Mouse (Mus musculus): ENCODE results near the gene Rilpl1.
"Not testable (repeated sequence)": the region's sequence is repeated elsewhere in the genome, so short reads cannot be mapped to it uniquely, and the experiment has no call there.

Gene Rilpl1

DNA sequence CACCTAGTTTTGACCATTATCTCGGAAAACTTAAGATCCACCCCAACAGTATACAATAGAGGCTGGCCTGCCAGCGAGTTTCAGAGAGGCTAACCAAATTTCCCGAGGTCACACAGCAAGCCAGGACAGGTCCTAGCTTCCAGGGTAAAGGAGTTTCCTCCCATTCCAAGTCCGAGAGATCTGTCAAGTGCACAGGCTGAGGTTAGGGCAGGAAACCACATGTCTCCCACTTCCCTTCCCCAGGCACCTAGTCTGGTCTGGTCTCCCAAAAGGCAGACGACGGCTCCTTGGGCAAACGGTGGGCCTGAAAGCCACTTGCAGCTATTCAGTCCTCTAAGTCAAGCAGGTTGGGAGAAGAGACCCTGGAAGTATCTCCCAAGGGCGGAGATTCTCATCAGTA is 1.5 kb downstream of the Rilpl1 start:
- in situ Hi-C loops (cut with MboI, MseI), result loop anchor here (5.0 kb wide), 2 partner anchors 42 to 92 kb away; partner anchors contain the start of gene Kmt5a

DNA sequence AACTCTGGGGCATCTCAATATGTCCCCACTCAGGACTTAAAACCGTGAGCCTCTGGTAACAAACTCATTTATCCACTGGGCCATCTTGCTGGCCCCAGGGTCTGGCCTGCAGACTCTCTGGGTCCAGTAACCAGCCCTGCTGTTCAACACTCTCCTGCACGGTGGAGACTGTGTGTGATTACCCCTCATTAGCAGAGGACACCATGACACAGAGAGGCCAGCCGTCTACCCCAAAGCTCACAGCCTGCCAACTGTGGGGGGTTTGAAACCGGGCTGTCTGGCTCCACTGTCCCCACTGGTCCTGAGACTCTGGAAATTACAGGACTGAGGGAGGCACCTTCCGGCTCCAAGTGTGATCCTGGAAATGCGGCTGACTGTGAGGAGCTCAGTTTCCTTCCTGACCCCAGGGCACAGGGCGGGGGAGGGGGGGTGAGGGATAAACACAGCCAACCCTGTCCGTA is 2.0 kb downstream of the Rilpl1 start:
- in situ Hi-C loops (cut with MboI, MseI), result no loop called here

DNA sequence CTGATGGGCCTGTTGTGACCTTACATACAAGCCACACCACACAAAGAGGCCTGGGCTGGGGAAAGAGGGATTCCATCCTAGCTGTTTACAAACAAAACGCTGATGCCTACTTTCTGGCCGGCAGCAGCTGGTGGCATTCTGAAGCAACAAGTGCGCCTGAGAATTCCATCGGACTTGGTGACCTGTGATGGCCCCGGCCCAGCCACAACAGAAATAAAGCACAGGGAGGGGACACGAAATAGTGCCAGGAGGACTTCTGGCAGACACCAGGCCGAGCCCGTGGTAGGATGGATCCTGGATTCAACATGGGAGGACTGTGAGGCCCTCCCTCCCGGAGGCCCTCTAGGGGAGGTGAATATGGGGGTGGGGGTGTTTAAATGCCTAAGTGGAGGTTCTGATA is 2.4 kb downstream of the Rilpl1 start:
- in situ Hi-C loops (cut with MboI, MseI), result no loop called here

DNA sequence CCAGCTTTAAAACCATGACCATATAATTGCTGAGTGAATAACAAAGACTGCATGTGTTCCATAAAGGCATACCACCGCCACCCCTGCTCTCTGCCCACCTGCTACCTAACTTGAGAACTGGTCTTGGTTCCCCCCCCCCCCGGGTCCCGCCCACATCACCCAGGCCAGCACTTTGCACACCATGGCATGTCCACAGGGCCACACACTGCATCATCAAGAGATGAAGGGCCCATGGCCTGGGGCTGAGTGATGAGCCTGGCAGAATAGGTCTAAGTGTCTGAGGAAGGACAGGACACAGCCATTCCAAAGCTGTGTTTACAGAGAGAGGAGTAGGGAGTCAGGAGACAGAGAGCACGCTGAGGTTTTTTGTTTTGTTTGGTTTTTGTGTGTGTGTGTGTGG is 2.8 kb downstream of the Rilpl1 start:
- in situ Hi-C loops (cut with MboI, MseI), result no loop called here

DNA sequence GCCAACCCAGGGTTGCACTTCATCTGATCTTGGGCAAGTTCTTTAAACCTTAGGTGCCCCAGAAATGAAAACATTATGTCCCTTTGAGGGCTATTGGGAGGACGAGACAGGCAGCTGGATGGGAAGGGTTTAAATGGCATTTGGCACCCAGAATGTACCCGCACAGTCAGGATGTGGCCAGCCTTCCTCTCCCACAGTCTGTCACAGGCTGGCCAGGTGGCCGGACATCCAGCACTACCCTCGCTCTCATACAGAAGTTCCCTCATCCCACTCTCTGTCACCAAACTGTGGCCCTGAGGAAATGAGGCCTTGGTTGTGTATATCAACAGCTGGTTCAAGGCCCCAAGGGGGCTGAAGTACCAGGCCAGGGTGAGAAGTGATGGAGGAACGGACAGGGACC is 6.2 kb downstream of the Rilpl1 start:
- in situ Hi-C loops (cut with MboI, MseI), result no loop called here

DNA sequence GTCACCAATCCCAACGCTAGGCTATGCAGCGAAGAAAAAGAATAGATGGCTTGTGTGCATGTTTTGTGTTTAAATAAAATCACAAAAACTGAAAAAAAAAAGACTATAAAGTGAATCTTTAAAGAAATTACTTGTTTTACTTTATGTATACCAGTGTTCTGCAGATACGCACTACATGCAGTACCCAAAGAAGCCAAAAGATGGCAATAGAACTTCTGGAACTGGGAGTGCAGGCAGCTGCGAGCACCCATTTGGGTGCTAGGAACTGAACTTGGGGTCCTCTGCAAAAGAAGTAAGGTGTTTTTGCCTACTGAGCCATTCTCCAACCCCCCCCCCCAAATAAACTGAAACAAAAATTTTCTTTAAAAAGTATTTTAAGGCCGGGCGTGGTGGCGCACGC is 8.2 kb downstream of the Rilpl1 start:
- in situ Hi-C loops (cut with MboI, MseI), result no loop called here

DNA sequence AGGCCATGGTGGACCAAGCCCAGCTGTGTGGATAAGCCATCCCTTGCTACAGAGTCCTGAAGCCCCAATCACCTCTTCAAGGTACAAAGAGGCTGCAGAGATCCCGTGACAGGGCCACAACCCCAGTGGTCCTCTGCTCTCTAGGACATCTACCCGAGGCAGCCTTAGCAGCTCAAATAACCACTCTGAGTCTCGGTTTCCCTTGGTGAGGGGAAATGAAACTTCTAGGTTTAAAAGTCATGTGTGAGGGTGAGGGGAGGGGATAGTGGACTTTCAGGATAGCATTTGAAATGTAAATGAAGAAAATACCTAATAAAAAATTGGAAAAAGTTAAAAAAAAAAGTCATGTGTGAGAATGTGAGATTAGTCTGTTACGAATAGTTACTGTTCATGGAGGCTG is 9.6 kb downstream of the Rilpl1 start:
- in situ Hi-C loops (cut with MboI, MseI), result no loop called here

DNA sequence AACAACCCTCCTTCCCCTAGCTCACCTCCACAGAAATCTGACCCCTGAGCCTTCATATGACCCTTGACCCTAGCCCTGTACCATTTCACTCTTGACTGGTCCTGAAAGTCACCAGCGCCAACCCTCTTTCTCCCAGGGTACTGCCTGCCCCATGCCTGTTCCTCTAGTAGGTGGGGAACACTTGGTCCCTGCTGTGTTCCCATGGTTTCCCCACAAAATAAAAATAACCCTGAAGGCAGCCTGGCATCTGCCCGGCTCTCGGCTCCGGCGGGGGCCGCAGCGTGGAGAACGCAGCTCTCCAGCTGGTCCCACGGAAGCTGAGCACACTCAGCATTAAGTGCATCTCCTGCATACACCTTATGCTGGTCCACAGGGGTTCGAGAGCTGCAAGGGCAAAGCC is 12.5 kb downstream of the Rilpl1 start:
- in situ Hi-C loops (cut with MboI, MseI), result loop anchor here (10.0 kb wide), 1 partner anchor 196 kb away; no protein-coding TSS in a partner anchor

DNA sequence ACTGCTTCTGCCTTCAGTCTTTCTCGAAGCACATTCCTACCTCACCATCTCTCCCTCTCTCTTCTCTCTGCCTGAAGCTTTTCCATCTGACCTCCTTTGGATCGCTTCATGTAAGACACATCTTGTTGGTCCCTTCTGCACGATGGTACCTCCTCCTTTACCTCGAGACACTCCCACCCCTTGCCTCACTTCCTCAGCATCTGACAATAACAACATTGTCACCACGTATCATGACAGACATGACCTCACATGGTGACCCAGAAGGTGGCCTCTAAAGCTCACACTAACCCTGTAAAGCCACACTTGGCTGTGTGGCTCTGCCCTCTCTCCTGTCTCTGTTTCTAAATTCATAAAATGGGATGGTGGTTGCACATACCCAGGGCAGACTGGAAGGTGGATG is 15.4 kb downstream of the Rilpl1 start:
- in situ Hi-C loops (cut with MboI, MseI), result loop anchor here (10.0 kb wide), 1 partner anchor 199 kb away; no protein-coding TSS in a partner anchor

DNA sequence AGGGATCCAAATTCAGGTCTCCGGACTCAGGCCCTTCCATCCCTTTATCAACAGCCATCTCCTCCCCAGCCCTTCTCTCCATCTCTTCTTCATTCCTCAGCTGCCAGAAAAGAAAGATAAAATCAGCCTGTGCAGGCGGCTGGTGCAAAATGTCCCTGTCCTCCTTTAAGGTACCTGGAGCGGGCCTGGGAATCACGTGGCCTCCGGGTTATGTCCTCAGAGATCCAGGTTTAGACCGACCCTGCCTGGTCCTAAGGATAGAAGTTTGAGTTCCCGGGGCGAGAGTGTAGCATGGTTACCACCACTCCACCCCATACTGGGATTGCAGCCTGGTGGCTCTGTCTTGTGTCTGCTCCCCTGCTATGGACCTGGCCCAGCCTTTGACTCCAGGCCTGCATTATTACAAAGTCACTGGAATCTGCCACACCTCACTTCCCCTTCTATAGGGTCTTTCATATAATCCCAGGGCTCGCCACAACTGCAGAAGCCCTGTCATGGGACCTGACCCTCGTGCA is 20.6 kb downstream of the Rilpl1 start:
- in situ Hi-C loops (cut with MboI, MseI), result loop anchor here (10.0 kb wide), 1 partner anchor 204 kb away; no protein-coding TSS in a partner anchor

DNA sequence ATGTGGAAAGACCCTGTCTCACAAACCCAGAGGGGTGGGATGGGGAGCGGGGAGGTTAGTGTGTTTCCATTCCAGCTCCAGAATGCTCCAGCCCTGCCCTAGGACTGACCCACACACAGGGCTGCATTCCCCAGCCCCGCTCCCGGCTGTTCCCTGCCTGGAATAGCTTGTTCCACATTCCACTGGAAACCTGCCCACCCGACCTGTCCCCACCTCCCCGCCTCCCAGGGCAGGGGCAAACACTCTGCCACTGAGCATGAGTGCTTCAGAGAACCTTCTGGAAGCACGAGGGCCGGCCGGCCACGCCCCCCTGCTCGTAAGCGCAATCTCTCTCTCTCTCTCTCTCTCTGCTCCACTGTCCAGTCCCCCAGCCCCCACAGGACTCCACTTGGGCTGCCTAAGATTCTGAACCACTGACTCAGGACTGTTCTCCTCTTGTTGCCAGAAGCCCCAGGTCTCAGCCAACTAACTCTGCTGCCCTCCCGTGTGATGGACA is 21.4 kb downstream of the Rilpl1 start:
- in situ Hi-C loops (cut with MboI, MseI), result loop anchor here (10.0 kb wide), 1 partner anchor 205 kb away; no protein-coding TSS in a partner anchor

DNA sequence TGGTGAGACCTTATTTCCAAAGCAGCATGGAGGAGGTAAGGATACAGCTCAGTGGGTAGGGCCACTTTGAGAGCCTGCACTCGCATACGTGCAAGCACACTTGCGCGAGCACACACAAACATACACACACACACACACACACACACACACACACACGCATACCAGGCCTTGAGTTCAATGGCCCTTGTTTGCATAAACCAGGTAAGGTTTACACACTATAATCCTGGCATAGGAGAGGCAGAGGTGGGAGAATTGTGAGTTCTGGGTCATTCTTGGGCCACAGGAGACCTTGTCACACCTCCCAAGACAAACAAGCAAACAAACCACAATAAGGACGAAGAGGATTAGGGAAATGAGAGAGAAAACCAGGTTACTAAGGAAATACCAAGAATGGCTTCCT is 22.0 kb downstream of the Rilpl1 start:
- in situ Hi-C loops (cut with MboI, MseI), result no loop called here

DNA sequence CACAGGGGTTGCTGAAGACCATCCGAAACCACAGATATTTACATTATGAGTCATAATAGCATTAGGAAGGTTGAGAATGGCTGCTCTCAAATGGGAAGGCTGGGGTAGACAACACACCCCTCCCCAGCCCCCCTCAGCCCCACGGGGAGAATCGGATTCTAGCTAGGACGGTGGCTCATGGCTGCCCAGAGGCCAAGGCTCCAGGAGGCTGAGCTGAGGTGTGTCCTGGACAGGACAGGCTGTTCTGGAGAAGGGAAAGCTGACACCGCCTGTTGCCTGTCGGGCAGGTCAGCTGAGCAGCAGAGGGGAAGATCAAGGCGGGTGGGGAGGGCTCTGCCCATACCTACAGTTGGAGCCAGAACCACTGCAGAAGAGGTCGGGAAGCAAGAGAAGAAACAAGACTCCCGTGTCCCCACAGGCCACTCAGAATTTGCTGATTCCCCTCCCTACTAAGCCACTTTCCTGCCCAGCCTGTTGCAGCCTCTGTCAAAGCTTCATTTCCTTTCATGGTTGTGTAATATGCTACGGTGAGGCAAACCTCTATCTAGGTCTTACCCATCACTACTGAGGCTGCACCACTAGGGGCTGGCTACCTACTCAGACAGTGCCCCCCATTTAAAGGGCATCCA is 24.3 kb downstream of the Rilpl1 start:
- in situ Hi-C loops (cut with MboI, MseI), result no loop called here

DNA sequence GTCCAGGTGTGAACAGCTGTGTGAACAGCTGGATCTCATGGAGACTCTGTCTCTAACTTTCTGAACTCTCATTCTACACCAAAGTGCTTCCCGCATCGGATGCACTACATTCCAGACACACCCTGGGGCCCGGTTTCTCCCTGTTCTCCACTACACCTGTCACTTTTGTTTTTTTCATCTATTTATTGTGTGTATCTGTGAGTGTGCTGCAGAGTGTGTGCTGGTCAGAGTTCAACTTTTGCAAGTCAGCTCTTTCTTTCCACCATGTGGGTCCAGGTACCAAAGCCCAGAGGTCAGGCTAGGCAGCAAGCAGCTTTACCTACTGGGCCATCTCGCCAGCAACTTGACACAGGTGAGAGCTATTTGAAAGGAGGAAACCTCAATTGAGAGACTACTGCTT is 26.0 kb downstream of the Rilpl1 start:
- in situ Hi-C loops (cut with MboI, MseI), result no loop called here

DNA sequence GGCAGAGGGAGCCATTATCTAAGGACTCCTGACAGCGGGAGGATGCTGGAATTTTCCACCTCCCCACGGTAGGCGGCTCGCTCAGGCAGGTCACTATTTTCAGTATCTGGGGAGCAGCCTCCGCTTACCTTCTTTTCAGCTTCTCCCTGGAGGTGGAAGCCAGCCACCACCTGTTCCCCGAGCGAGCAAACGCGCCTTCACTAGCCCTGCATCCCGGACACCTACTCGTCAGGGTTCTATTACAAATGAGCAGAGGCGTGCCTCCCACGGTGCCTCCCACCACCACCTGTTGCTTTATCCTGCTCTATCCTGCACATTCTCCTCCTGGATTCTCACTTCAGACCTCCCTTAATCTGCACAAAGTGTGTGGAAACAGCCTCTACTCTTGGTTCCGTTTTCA is 27.4 kb downstream of the Rilpl1 start:
- in situ Hi-C loops (cut with MboI, MseI), result no loop called here

DNA sequence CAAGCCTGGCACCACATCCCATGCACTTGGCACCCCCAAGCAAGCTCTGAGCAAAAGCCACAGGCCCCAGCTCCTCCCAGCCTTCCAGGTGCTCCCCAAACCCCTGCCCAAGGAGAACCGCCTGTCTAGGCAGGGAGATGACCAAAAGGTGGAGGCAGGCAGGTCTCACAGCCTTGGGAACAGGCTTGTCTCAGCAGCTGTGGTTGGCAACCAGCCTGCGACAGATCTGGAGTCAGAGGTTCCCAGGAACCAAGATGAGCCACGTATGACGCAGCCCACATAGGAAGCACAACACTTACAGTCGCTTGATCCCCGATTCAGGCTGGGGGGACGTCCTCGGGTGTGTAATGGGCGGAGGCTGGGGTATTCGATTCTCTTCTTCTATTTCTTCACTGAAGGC is 29.6 kb downstream of the Rilpl1 start:
- in situ Hi-C loops (cut with MboI, MseI), result no loop called here

DNA sequence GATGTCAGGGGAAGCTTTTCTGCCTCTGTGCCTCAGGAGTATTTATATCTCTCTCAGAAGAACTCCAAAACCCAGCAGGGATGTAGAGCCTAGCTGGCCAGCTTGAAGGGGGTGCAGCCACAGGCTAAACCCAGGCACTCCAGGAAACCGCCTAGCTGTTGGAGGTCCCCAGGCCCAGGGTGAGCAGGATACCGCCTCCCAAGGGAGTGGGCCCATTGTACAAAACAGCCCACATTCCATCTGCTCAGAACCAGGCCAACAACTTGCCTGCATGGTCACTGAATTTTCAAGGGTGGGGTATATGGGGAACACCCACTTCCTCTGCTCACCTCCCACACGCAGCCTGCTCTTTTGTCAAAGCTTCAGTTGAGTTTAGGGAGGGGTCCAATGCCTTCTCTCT is 30.6 kb downstream of the Rilpl1 start:
- in situ Hi-C loops (cut with MboI, MseI), result no loop called here

DNA sequence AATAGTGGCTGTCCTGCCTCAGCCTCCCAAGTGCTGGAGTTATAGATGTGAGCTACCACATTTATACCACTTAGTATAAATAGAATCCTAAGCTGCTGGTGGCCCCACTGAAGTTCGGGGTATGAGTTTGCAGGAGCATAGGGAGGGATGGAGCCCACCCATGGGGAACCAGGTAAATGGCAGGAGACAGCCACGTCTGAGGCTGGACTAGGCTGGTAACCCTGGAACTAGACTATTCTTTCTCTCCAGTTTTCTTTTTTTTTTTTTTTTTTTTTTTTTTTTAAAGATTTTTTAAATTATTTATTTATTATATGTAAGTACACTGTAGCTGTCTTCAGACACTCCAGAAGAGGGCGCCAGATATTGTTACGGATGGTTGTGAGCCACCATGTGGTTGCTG is 31.2 kb downstream of the Rilpl1 start:
- in situ Hi-C loops (cut with MboI, MseI), result not testable (repeated sequence)

DNA sequence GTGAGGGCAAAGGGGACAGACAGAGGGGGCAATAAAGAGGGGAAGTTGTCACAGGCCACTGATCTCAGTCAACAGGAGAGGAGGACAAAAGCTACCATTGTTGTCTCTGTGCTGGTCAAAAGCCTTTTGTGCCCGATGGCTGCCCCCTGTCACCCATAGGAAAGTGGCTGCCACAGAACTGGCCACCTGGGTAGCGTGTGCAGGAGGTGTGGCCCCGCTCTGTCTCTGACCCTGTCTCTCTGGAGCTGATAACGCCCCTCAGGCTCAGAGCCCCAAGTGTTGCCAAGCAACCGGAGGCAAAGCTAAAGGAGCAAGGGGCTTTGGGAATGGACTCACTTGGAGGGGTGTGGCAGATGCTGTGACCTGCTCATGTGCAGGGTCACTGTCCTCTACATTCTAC is 32.2 kb downstream of the Rilpl1 start:
- in situ Hi-C loops (cut with MboI, MseI), result no loop called here

DNA sequence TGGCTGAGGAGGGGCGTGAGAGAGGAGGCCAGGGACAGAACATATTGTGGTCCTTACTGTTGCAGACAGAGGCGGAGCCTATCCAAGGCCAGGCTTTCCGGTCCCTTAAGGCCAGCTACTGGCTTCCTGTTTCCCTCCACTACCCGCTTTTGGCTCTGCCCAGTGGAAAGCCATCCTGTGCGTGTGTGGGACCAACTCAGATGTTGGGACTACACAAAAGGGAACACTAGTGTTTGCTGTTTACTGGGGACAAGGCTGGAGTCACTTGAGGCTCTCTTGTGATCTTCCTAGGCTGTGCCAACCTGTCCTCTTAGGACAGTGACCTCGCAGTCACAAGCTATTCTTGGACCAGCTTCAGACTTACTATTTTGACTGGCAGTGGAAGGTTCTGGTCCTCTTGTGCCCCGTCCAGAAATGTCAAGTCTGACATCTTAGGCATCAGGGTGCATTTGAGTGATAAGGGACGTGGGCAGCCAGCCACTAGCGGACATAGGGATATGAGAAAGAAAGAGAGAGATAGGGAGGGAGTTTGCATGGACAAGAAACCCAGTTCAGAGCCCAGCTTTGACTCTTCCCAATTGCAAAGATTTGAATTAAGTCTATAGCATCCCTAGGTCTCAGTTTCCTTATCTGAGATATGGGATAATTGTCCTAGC is 32.8 kb downstream of the Rilpl1 start:
- in situ Hi-C loops (cut with MboI, MseI), result no loop called here

DNA sequence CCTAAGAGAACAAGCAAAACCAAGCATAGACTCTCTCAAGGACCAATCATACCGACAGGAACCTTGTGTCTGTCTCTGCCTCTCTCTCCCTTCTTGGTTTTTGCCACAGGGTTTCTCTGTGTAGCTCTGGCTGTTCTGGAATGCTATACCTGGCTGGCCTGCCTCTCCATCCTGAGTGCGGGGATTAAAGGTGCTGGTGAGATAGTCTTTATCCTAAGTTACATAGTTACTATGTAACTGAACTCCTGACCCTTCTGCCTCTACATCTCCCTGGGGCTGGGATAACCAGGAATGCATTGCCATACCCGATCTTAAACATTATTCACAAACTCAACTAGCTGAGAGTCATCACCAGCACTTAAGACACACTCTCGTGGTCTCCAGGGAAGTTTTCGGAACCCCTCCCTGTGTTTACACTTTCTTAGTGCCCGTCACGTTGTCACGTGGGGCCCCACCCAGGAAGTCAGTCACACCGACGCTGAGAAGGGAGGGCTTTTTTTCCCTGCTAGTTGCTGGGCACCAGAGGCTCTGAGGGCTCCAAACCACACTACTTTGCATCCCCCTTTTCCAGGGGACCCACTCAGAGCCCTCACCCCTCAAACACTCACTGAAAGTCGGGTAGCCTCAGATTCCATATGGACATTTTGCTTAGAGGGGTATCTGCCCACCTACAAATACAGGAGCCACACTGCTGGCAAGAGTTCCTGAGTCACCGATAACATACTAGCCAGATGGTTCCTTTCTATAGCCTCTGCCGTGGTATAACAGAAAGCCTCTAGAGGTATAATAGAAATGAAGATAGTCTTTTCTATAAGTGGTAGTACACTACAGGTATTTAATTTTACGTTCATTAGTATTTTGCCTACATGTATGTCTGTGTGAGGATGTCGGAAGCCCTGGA is 34.3 kb downstream of the Rilpl1 start:
- in situ Hi-C loops (cut with MboI, MseI), result no loop called here

DNA sequence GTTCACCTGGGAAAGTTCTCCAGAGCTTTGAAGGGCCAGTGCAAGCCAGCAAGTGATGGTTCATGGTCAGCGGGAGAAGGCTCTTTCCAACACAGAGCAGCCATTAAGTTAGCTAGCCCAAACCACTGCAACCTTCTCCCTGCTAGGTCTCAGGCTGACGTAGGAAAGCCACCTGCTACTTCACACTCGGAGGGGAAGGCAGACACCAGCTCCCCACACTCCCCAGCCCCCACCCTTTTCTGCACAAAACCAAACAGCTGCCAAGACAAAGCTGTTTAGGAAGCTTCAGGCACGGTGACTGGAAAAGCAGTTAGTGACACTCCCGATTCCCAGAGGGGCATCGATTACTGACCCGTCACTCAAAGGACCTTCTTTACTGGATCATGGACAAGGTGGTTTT is 35.6 kb downstream of the Rilpl1 start:
- in situ Hi-C loops (cut with MboI, MseI), result no loop called here
